Mouse (Mus musculus) hindbrain, embryonic 15.5 days (tissue): ENCODE data around the gene Kcnk7. TPM values are rescaled to one million over a fixed set of nuclear protein-coding genes. Genes with fewer than 3 reads are reported as not detected.

Experiments
- ATAC-seq: fragments of 200-750 bp; cut with Nextera tagmentation; 2 replicates; pipeline ENCODE4 v1.8.0; 2017; ENCODE audit warnings: low read depth, moderate number of reproducible peaks, moderate TSS enrichment; ENCODE audit not compliant: low FRiP score
- H3K27ac ChIP-seq: fragments of 300-500 bp; sonication (generic); replicated peaks from 2 replicates; pipeline ENCODE4 v1.5.1; 2015; ENCODE audit warnings: mild to moderate bottlenecking, inconsistent platforms
- H3K27me3 ChIP-seq: fragments of 300-500 bp; sonication (generic); 2 replicates; pipeline ENCODE4 v1.6.1; 2015; ENCODE audit warnings: control low read depth, inconsistent platforms
- H3K36me3 ChIP-seq: fragments of 300-500 bp; sonication (generic); 2 replicates; pipeline ENCODE4 v1.6.1; 2015; ENCODE audit warnings: control low read depth, inconsistent platforms
- H3K4me1 ChIP-seq: fragments of 300-500 bp; sonication (generic); replicated peaks from 2 replicates; pipeline ENCODE4 v1.6.1; 2015; ENCODE audit warnings: control low read depth, inconsistent platforms
- H3K4me2 ChIP-seq: fragments of 300-500 bp; sonication (generic); 2 replicates; pipeline ENCODE4 v1.6.1; 2015; ENCODE audit warnings: moderate library complexity, mild to moderate bottlenecking, inconsistent platforms
- H3K4me3 ChIP-seq: fragments of 300-500 bp; sonication (generic); 2 replicates; pipeline ENCODE4 v1.5.1; 2015; ENCODE audit warnings: mild to moderate bottlenecking, inconsistent platforms
- H3K9ac ChIP-seq: fragments of 300-500 bp; sonication (generic); 2 replicates; pipeline ENCODE4 v1.6.1; 2015; ENCODE audit warnings: inconsistent platforms
- H3K9me3 ChIP-seq: fragments of 300-500 bp; sonication (generic); 2 replicates; pipeline ENCODE4 v1.6.1; 2016; ENCODE audit warnings: control low read depth, inconsistent platforms
- WGBS: fragments of 180-500 bp; shearing (Covaris S2); methylation state at CpG from one replicate; pipeline ENCODE4 v1.1.7; 2015; 5-methylcytosine and 5-hydroxymethylcytosine counted together
- polyA plus RNA-seq: library from polyadenylated mRNA; unstranded; fragments of >200 nt; fragmentation: Nextera tagmentation; extraction: Ambion mirVana; gene quantifications from 2 replicates; pipeline ENCODE4 v1.2.1, GENCODE M21; 2015

Gene Kcnk7
- 0.14 and 0.30 TPM in 2 replicates for polyA plus RNA-seq

DNA sequence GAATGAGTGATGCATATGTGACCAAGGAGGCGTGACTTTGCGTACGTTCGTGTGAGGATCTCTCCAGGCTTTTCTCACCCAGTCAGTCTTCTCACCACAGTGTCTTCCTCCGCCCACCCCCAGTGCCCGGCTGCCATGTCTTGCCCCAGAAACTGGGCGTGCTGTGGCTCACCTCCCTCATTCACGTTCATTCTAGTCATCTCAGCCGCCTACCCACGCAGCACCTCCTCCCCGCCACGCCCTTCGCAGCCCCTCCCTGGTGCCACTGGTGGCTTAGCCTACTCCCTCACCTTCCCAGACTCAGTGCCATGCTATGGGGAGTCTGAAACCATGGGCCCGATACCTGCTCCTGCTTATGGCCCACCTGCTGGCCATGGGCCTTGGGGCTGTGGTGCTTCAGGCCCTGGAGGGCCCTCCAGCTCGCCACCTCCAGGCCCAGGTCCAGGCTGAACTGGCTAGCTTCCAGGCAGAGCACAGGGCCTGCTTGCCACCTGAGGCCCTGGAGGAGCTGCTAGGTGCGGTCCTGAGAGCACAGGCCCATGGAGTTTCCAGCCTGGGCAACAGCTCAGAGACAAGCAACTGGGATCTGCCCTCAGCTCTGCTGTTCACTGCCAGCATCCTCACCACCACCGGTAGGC lies at the start of gene Kcnk7:
Gene Kcnk7 (plus strand): TSS at position 205 of the 638 bp plus-strand sequence.
- 81% methylated on average over 17 of the region's 17 CpGs for WGBS
- H3K27me3 ChIP-seq: no peaks in the 10 kb centered on the region
- peaks cover 4% of the 10 kb centered on the region; the same call in 1 of the 2 replicates for H3K4me1 ChIP-seq
- peaks cover 55% of the 10 kb centered on the region for H3K36me3 ChIP-seq
- 0 out of 2 replicates have a peak, but pooled peaks have one; percentile 8 for ATAC-seq
- no peak within 1 kb of the TSS for H3K4me3 ChIP-seq
- no peak within 1 kb of the TSS for H3K9ac ChIP-seq
- H3K9me3 ChIP-seq: no peaks in the 10 kb centered on the region
- no peak within 1 kb of the TSS for H3K4me2 ChIP-seq
- H3K27ac ChIP-seq: no peak within 1 kb of the TSS

DNA sequence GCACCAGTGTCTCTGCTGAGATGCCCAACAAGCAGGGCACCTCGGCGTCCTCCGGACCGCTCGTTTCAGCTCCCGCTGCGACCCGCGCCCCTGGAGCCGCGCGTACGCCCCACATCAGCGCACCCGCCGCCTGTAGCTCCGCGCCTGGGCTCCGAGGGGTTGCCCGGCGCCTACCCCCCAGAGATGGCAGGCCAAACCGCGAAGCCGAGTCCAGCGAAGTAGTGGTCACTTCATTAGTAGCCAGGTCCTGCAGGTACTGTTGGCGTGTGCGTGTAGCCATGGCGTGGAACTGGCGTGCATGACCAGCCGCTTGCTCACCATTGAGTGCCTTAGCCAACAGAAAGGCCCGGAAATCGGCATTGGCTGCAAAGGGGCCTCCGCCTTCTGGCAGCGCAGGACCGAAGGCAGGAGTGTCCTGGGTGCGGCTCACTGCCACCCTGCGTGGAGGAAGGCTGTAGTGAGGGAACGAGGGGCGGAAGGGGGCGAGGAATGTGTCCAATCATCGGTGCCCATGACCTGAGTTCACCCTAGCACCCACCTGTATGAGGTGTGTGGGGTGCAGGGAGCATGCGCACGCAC lies 49.4 kb upstream of the Kcnk7 start:
- Histone ChIP-seq H3K4me2 (peak overlapping the region; percentile 74), H3K9ac (peak overlapping the region; percentile 15), H3K36me3 (no peaks in the 10 kb centered on the region), H3K27ac (no peak overlapping the region), H3K4me1 (peaks cover 15% of the 10 kb centered on the region), H3K4me3 (peak overlapping the region; percentile 42), H3K9me3 (no peaks in the 10 kb centered on the region), H3K27me3 (peaks cover 34% of the 10 kb centered on the region)
- no peak for ATAC-seq
- WGBS: 15% methylated on average over 43 of the region's 43 CpGs

DNA sequence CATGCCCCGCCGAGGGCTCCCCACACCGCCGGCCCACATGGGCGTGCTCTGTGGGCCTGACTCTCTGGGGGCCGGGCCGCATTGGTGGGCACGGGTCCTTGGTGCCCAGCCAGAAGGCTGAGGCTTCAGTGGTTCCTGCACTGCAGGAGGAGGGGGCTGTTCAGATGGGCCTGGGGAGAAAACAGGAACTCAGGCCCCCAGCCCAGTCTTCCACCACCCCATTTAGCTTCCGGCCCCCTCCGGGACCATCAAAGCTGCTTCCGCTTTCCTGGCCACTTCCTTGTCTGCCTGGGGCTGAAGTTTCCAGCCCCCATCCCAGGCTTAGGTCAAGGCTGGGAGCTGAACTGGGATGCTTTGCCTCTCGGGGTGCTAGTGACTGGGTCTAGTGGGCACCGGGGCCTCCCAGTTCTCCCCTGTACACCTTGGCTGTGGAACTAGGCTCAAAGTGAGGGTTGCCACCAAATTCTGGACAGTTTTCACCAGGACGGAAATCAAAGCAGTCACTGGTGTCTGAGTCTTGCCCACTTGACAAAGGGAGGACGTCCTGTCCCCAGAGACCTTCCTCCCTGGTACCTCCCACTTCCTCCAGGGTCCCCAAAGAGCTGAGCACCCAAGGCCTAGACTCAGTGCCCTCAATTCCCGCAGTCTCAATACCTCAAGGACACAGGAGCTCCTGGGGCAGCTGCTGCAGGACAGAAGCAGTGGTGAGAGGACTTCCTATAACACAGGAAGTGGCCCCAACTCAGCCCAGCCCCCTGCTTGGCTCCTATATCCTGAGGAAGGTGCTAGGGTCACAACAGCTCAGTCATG lies 43.0 kb upstream of the Kcnk7 start:
- WGBS: 87% methylated on average over 16 of the region's 16 CpGs
- Histone ChIP-seq H3K9ac (no peak overlapping the region), H3K4me3 (peak overlapping the region; percentile 2; the same call in 1 of the 2 replicates), H3K4me2 (peak overlapping the region; percentile 28), H3K27ac (peak overlapping the region; percentile 47; the same call in 1 of the 2 replicates), H3K27me3 (peaks cover 4% of the 10 kb centered on the region; the same call in 1 of the 2 replicates), H3K4me1 (peaks cover 10% of the 10 kb centered on the region), H3K36me3 (peaks cover 17% of the 10 kb centered on the region), H3K9me3 (no peaks in the 10 kb centered on the region)
- ATAC-seq: no peak

DNA sequence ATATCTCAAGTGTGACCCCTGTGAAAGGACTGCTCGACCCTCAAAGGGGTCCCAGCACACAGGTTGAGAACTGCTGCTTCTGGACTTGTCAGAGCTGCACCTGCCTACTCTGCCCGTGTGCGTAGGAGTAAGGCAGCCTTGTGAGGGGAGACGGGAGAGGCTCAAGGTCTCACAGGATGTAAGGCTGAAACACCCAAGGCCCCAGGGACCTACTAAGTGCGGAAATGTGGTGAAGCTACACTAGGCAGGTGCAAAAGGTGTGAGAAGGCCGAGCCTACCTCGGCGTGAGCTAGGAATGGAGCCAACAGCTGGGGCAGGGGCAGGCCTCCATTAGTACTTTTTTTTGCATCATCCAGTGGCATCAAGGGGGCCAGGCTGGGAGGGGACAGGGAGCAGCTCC lies 41.9 kb upstream of the Kcnk7 start:
- Histone ChIP-seq H3K27ac (peak overlapping the region; percentile 57; the same call in 1 of the 2 replicates), H3K4me3 (peak overlapping the region; percentile 38; the same call in 1 of the 2 replicates), H3K4me2 (peak overlapping the region; percentile 55), H3K27me3 (no peaks in the 10 kb centered on the region), H3K9me3 (no peaks in the 10 kb centered on the region), H3K4me1 (peaks cover 10% of the 10 kb centered on the region), H3K9ac (no peak overlapping the region; the same call in 1 of the 2 replicates), H3K36me3 (peaks cover 27% of the 10 kb centered on the region)
- no peak for ATAC-seq
- 71% methylated on average over 8 of the region's 8 CpGs for WGBS

DNA sequence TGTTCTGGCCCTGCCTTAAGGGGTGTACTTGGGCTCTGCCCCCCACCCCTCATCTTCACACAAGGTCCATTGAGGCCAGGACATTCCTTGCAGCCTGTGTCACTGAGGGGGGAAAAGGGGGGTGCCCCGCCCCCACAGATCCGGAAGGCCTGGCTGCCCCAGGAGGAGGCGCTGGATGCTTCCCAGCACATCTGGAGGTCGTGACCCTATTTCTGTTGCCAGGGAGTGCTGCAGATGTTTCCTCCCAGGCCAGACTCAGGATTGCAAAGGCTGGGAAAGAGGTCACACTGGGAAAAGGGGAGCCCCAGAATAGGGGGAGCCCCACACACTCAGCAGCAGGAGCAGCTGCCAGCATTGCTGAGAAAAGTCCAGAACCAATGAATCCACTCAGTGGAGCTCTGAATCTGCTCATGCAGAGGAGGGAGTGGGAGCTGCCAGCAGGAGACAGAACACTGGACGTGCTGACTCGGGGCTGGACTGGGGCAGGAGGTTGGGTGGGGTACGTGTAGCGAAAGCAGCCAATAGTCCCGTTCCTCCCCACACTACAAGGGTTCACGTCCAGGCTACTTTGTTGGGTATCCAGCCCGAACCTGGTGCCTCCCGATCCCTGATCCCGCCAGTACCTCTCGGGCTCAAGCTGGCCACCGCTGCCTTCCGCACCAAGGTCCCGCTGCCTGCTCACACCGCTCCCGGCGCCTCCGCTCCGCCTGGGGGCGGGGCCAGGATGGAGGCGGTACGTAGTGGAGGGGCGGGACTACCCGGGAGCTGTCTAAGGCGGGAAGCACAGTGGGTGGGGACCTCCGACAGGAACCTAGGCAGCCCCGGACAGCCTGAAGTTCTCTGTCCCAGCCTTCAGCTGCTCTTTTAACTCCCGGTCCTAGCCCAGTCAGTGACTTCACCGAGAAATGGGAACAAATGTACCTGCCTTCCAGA lies 40.9 kb upstream of the Kcnk7 start, which contains the start of gene Sipa1:
Gene Sipa1 (minus strand): TSS at position 727 of the 933 bp plus-strand sequence.
- Histone ChIP-seq H3K9ac (peak within 1 kb of the TSS; percentile 10; the same call in 1 of the 2 replicates), H3K9me3 (no peaks in the 10 kb centered on the region), H3K36me3 (peaks cover 34% of the 10 kb centered on the region), H3K4me3 (peak within 1 kb of the TSS; percentile 38), H3K27me3 (no peaks in the 10 kb centered on the region), H3K27ac (peak within 1 kb of the TSS; percentile 57), H3K4me1 (peaks cover 10% of the 10 kb centered on the region), H3K4me2 (peak within 1 kb of the TSS; percentile 55)
- 2% methylated on average over 32 of the region's 32 CpGs for WGBS
- peak; percentile 83 for ATAC-seq

DNA sequence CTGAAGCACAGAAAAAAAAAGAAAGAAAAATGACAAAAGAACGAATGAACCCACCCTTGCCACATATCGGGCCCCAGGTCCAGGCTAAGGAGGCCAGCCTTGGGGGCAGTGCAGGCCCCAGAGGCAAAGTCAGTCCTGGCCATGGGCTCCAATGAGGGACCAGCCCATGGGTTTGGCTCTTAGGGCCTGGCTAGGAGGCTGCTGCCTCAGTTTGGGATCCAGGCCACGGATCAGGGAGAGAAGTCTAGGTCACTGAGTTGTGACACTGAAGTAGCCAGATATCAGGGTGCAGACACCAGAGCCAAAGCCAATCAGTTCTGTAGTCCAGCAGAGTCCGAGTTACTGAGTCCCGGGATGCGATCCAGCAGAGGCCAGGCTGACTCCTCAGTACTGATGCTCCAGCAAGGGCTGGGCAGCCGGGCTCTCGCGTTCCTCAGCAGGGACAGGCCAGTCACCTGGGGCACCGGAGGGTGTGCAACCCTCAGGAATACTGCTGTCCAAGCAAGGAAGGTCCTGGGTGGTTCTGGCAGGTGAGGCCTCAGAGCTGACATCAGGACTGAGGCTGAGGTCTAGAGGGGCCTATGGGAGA lies 39.4 kb upstream of the Kcnk7 start:
- H3K27ac ChIP-seq: no peak overlapping the region
- no peak overlapping the region for H3K4me2 ChIP-seq
- 92% methylated on average over 10 of the region's 10 CpGs for WGBS
- ATAC-seq: no peak
- H3K9me3 ChIP-seq: no peaks in the 10 kb centered on the region
- H3K36me3 ChIP-seq: peaks cover 40% of the 10 kb centered on the region
- H3K27me3 ChIP-seq: no peaks in the 10 kb centered on the region
- H3K4me3 ChIP-seq: no peak overlapping the region
- H3K4me1 ChIP-seq: peaks cover 10% of the 10 kb centered on the region
- H3K9ac ChIP-seq: no peak overlapping the region

DNA sequence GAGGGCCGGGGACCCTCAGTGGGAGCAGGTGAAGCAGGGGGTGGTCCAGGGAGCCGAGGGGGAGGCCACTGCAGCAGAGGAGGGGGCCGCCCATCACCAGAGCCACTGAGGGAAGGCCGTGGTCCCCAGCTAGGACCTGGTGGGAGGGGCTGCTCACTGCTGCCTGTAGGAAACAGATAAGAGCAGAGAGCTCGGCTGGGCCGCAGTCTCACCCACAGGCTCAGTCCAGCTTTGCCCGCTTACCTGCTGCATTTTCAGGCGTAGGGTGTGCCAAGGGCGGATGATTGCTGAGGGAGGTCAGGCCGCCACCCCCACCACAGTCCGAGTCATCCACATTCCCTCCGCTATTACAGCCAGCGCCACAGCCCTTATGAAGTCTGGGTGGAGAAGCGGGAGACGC lies 38.7 kb upstream of the Kcnk7 start:
- no peak for ATAC-seq
- Histone ChIP-seq H3K27me3 (no peaks in the 10 kb centered on the region), H3K9ac (no peak overlapping the region), H3K4me2 (no peak overlapping the region), H3K36me3 (peaks cover 42% of the 10 kb centered on the region), H3K27ac (no peak overlapping the region), H3K4me1 (peaks cover 10% of the 10 kb centered on the region), H3K9me3 (no peaks in the 10 kb centered on the region), H3K4me3 (no peak overlapping the region)
- 94% methylated on average over 15 of the region's 15 CpGs for WGBS

DNA sequence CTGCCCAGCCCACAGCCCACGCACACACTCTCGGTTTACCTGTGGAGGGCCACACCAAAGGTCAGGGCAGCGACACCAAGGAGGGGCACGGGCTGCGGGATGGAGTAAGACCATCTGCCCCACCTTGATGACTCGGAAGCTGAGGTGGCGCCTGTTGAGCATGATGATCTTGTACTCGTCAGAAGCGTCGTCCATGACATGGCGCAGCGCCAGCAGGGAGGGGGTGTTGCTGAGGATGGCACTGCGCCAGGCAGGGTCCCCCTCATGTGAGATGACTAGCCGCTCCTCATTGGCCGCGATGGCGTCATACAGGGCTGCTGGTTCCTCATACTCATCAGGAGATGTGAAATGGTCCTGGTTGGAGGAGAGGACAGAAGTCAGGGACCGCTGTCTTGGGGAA lies 37.8 kb upstream of the Kcnk7 start:
- H3K36me3 ChIP-seq: peaks cover 51% of the 10 kb centered on the region

DNA sequence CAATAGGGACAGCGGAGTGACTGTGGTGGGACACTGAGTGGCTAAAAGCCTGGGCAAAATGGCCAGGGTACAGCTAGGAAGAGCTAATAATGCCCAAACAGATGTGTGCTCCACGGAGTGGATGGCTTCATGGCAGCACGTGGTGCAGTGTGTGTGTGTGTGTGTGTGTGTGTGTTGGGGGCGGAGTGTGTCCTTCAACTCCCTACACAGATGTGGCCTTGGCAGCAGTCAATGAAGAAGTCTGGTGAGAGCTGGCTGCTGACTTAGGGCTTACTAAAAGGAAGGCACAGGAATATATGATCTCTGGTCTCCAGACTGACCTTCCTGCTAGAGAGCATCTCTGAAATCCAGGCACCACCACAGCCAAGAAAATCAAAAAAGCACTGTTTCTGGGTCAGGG lies 35.8 kb upstream of the Kcnk7 start:
- no peak overlapping the region for H3K27ac ChIP-seq
- 85% methylated on average over 4 of the region's 4 CpGs for WGBS
- H3K27me3 ChIP-seq: no peaks in the 10 kb centered on the region
- peaks cover 68% of the 10 kb centered on the region for H3K36me3 ChIP-seq
- H3K9me3 ChIP-seq: no peaks in the 10 kb centered on the region
- H3K4me1 ChIP-seq: peaks cover 6% of the 10 kb centered on the region; the same call in 1 of the 2 replicates
- no peak for ATAC-seq
- no peak overlapping the region for H3K9ac ChIP-seq
- no peak overlapping the region for H3K4me2 ChIP-seq
- no peak overlapping the region for H3K4me3 ChIP-seq

More for the DNA sequence above, 37.8 kb upstream of the Kcnk7 start:
- 91% methylated on average over 18 of the region's 18 CpGs for WGBS
- Histone ChIP-seq H3K27me3 (no peaks in the 10 kb centered on the region), H3K4me1 (peaks cover 10% of the 10 kb centered on the region), H3K4me2 (no peak overlapping the region), H3K4me3 (no peak overlapping the region), H3K9me3 (no peaks in the 10 kb centered on the region), H3K9ac (no peak overlapping the region), H3K27ac (no peak overlapping the region)
- no peak for ATAC-seq

DNA sequence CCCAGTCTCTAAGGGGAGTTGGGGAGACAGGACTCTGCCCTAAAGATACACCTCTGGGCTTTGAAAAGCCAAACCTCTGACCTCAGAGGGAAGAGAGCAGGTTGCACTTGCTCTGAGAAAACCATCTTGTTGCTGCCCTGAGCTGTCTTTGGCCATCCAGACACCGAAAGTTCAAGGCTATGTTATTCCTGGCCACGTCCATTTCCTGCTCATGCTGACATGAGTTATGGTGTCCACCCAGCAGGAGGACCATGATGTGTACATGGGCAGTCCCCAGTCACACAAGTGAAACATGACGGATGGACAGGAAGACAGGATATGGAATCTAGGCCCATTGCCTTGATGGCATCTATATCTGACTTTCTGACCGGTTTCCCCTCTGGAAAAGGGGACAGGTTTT lies 23.7 kb upstream of the Kcnk7 start:
- no peak overlapping the region for H3K9ac ChIP-seq
- no peaks in the 10 kb centered on the region for H3K4me1 ChIP-seq
- H3K9me3 ChIP-seq: no peaks in the 10 kb centered on the region
- H3K36me3 ChIP-seq: peaks cover 86% of the 10 kb centered on the region
- no peak overlapping the region for H3K4me3 ChIP-seq
- WGBS: 82% methylated on average over 4 of the region's 4 CpGs
- ATAC-seq: no peak
- H3K27me3 ChIP-seq: no peaks in the 10 kb centered on the region
- no peak overlapping the region for H3K27ac ChIP-seq
- H3K4me2 ChIP-seq: no peak overlapping the region

DNA sequence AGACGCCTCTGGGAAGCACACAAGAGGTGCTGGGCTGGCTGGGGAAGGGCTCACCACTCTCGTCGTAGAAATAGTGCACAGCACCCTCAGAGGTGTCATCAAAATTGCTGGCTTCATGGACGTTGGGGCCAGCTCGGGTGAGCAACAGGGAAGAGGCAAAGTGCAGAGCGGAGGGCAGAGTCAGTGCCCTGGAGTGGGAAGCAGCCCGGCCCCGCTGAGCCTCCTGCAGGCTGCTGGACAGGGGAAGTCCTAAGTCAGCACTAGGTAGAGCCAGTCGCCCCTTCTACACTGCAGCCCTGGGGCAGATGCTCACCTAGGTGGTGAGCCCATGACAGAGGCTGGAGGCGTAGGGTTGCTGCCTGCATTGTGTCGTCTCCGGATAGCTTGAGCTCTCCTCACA lies 19.9 kb upstream of the Kcnk7 start:
- no peak overlapping the region for H3K27ac ChIP-seq
- H3K27me3 ChIP-seq: no peaks in the 10 kb centered on the region
- no peak overlapping the region for H3K4me2 ChIP-seq
- no peaks in the 10 kb centered on the region for H3K9me3 ChIP-seq
- no peak for ATAC-seq
- WGBS: 93% methylated on average over 12 of the region's 12 CpGs
- H3K4me3 ChIP-seq: no peak overlapping the region
- H3K4me1 ChIP-seq: peaks cover 12% of the 10 kb centered on the region
- no peak overlapping the region for H3K9ac ChIP-seq
- peaks cover 66% of the 10 kb centered on the region for H3K36me3 ChIP-seq
